Mouse (Mus musculus) ovary, postnatal 14 days (tissue): Measurements from ENCODE around the gene Olfr827.
A peak's percentile ranks its signal among the peaks of the same experiment; 100 is the strongest.

ENCODE experiments used
- DNase-seq: peaks from one replicate; pipeline ENCODE4 v3.0.0; 2022; ENCODE audit warnings: low spot score

Gene Olfr827

DNA sequence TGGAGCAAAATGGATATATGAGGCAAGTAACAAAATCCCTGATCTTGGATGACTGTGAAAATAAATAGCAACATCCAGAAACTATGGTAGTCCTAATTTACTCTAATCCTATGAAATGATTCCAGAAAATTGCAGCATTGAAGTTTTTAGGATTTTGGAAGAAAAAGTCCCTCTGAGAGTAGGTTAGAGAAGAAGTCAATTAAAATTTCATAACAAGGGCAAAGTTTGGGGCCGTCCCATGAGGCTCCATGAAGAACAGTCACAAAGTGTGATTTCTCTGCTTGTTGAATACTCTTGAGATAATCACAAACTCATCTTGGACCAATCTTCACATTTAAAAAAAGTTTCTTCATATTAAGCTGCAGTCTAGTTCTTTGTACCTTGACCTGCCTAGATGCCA is at the start of gene Olfr827:
Gene Olfr827, minus strand, starts transcription at position 101 of the 400 bp plus-strand sequence.
- DNase-seq, result no peak

GRCm38 (mm10) chr10:130263203-130263602 is 49.0 kb upstream of the Olfr827 start:
- DNase-seq, result no peak

DNA sequence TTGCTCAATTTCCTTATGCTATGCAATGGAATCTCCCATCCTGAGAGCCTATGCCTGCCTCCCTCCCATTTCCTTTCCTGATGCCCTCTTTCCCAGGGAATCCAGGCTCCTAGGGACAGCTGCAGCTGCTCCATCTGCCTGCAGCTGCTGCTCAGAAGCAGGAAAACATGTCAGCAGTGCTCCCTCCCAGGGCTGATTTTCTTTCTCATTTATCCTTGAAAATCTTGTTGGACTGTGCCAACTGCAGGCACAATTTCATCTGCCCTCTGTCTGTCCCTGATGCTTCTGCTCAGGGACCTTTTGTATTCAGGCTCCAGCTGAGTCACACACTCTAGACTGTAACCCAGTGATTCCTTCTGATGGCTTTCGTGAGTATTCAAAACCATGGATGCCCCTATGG is 45.3 kb upstream of the Olfr827 start:
- no peak for DNase-seq

DNA sequence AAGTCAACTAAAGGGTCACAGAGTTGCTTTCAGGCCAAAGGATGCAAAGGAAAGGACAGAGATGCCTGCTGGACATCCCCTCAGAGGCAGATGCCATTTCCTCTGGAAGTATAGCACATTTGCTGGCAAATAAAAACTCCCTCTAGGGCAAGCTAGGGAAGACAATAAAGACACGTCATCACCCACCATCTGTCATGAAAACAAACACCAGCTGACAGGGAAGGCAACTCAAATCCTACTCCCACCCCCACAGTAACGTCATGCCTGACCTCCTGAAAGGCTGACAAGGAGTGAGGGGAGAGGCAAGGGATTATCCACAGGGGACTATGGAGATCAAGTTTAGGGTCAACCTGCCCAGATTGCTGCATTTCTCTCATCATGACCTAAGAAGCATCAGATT is 30.1 kb upstream of the Olfr827 start:
- DNase-seq, result no peak

GRCm38 (mm10) chr10:130238318-130239209 is 24.4 kb upstream of the Olfr827 start:
- no peak for DNase-seq

- no peak for DNase-seq
Measured at GRCm38 (mm10) chr10:130234576-130234975, 20.4 kb upstream of the Olfr827 start.

DNA sequence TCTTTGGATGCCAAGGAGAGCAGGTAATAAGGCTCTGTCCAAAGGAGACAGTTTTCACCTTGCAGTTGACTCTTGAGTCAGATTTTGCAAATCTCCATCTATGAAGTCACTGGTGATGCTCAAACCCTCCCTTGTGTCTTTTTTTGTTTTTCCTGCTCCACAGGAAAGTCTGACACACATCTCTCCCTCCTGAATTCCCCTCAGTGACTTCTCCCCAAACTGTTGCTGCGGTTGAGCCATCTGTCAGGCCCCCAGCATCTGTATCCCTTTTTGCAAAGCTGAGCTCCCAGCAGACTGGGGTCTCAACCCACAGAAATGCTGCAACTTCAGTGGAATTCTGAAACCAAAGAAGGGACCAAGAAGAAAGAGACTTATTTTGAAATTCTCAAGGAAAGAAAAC is 17.9 kb upstream of the Olfr827 start:
- DNase-seq, result no peak

- no peak for DNase-seq
Measured at GRCm38 (mm10) chr10:130229584-130229983, 15.4 kb upstream of the Olfr827 start.

- DNase-seq, result peak; percentile 20
Measured at GRCm38 (mm10) chr10:130228246-130228645, 14.0 kb upstream of the Olfr827 start.

- no peak for DNase-seq
Measured at GRCm38 (mm10) chr10:130225034-130225433, 10.8 kb upstream of the Olfr827 start.

DNA sequence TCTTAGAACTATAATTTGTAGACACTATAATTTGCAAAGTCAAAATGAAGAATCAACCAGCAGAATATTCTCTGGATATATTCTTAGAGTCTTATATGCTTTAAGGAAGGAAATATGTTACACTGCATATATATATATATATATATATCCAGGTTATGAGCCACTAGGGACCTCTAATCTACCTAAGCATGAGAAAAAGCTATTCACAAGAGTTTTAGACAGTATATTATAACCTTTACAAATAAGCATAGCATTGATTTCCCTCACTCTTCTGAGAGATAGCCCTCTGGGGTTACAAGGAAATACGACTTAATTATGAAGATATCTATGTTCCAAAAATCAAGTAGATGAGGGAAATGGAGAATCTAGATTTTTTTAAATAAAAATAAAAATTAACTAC is 30.1 kb downstream of the Olfr827 start, which contains the start of gene Olfr826:
Gene Olfr826, minus strand, starts transcription at position 101 of the 400 bp plus-strand sequence.
- no peak for DNase-seq

DNA sequence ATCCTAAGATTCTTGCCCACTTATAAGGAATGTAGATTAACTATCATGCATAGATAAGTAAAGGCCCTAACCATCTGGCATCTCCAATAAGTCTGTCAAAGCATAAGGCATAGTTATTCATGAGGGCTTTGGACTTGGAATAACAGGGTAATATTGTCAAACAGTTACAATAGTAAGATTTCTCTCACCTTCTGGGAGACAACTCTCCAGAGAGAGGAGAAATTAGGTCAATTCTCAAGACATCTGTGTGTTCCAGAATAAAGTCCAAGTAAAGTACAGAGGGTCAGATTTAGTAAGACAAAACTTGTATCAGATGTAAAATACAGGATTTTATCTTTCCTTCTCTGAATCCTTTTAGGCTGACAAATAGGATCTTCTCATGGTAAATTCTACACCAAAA is 47.5 kb downstream of the Olfr827 start, which contains the start of gene Olfr825:
Gene Olfr825, minus strand, starts transcription at position 101 of the 400 bp plus-strand sequence.
- DNase-seq, result no peak

DNA sequence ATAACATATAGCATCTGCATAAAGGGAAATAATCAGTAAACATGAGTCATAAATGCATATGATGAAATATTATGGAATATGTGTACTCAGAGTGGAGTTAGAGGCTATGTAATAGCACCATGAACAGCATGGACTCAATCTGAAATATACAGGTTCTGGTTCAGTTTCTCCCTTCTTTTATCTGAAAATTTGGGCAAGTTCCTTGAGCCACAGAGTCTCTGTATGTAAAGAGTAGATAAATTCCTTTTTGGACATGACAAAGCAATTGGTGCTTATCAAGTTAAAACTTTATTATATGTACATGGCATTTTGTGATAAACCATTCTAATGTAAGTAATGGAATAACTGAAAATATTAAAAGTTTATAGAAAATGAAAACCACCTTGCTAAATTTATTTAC is 49.0 kb downstream of the Olfr827 start:
- DNase-seq, result no peak
